Mouse (Mus musculus) stomach, postnatal 0 days (tissue): ENCODE results near the gene Baat.

Experiments
- CTCF ChIP-seq: IDR thresholded peaks from 2 replicates; pipeline ENCODE4 v1.5.1; 2016; ENCODE audit warnings: antibody characterized with exemption, low read depth, mild to moderate bottlenecking, moderate library complexity
- EP300 ChIP-seq: optimal IDR thresholded peaks from 2 replicates; pipeline ENCODE3; 2016; ENCODE audit warnings: antibody characterized with exemption

DNA sequence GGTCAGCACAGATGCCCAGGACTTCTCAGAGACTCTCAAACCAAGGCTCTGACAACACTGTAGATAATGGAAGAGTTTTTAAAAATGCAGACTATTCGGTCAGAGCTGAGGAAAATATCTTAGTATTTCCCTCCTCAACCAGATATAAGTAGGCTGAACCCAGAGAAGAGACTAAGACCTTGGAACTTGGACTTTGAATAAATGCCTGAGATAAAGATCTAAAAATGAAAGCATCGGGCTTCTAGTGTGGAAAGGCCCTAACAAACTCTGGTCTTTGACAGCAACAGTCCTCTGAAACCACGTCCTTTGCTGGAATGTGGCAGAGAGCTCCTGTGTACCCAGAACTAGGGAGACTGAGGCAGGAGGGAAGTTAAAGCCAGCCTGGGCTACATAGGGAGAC, at the start of gene Baat:
- TF ChIP-seq CTCF (no peak), EP300 (no peak)
